Mouse (Mus musculus): ENCODE data around the gene Ano6. TPM values are rescaled to one million over a fixed set of nuclear protein-coding genes. Genes with fewer than 3 reads are reported as not detected.

The Ano6 gene
- polyA plus RNA-seq, 1 experiment from 2014 or later, result 52.3 TPM

DNA sequence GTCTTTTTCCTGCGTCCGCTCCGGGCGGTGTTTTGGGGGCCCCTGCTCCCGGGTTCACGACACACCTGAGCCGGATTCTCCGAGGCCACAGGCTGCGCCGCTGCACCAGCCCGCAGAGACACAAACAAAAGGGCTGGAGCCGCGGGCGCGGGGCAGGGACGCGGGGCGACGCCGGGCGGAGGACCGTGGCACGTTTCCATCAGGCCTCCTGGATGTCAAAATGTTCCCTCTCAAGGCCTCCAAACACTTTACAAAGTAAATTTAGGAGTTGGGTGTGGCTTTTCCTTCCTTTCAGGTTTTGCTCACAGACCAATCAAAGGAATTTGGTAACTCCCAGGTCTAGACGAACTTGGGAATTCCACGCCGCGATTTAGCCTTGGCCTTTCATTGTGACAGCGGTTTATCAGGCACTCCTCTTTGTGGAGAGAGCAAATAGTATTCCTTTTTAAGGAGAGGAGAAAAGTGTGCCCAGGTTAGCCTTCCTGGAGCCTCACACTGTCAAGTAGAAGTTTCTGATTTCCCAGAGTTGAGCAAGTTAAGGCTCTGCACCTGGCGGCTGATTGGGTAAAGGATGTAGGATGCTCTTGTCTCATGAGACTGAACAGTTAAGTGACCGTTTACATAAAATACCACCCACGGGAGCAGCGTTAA, 623 bp downstream of the Ano6 start:
- WGBS, result 2% methylated on average over 32 of the region's 32 CpGs
- H3K4me2 ChIP-seq, result peak overlapping the region; percentile 72
- no peaks in the 10 kb centered on the region for H3K27me3 ChIP-seq
- peak overlapping the region; percentile 81 for H3K4me3 ChIP-seq
- peak overlapping the region; percentile 96 for H3K9ac ChIP-seq
- ATAC-seq (ENCODE audit: insufficient number of reproducible peaks, insufficient read depth, low FRiP score, low TSS enrichment, low read depth), result 0 out of 2 replicates have a peak, but pooled peaks have one; percentile 16
- H3K36me3 ChIP-seq, result no peaks in the 10 kb centered on the region
- H3K27ac ChIP-seq, result peak overlapping the region; percentile 90
- H3K4me1 ChIP-seq, result peaks cover 40% of the 10 kb centered on the region
- 0 out of 2 replicates have a peak, but pooled peaks cover 3% of the 10 kb centered on the region for H3K9me3 ChIP-seq

DNA sequence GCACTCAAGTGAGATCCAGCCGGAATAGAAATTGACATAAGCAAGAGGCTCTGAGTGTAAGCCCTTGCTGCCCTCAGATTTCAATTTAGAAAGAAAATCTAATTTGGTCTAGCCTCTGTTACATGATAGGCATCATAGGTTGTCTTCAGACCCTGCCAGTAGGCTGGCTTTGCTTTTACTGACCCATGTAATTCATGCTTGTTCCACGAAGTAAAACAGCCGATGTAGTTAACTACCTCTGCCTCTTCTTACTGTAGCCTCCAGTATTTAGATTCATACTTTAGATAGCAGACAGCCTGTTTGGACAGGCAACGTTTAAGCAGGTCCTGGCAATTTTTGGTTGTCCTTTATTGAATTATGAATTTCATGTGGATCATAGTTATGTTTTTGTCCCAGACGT, 1.2 kb downstream of the Ano6 start:
- Histone ChIP-seq H3K36me3 (no peaks in the 10 kb centered on the region), H3K9me3 (0 out of 2 replicates have a peak, but pooled peaks cover 3% of the 10 kb centered on the region), H3K4me2 (peak overlapping the region; percentile 72), H3K27me3 (no peaks in the 10 kb centered on the region), H3K4me3 (peak overlapping the region; percentile 81), H3K9ac (peak overlapping the region; percentile 96), H3K27ac (no peak overlapping the region), H3K4me1 (peaks cover 40% of the 10 kb centered on the region)
- no peak for ATAC-seq (ENCODE audit: insufficient number of reproducible peaks, insufficient read depth, low FRiP score, low TSS enrichment, low read depth)
- WGBS, result 26% methylated on average over 5 of the region's 5 CpGs

DNA sequence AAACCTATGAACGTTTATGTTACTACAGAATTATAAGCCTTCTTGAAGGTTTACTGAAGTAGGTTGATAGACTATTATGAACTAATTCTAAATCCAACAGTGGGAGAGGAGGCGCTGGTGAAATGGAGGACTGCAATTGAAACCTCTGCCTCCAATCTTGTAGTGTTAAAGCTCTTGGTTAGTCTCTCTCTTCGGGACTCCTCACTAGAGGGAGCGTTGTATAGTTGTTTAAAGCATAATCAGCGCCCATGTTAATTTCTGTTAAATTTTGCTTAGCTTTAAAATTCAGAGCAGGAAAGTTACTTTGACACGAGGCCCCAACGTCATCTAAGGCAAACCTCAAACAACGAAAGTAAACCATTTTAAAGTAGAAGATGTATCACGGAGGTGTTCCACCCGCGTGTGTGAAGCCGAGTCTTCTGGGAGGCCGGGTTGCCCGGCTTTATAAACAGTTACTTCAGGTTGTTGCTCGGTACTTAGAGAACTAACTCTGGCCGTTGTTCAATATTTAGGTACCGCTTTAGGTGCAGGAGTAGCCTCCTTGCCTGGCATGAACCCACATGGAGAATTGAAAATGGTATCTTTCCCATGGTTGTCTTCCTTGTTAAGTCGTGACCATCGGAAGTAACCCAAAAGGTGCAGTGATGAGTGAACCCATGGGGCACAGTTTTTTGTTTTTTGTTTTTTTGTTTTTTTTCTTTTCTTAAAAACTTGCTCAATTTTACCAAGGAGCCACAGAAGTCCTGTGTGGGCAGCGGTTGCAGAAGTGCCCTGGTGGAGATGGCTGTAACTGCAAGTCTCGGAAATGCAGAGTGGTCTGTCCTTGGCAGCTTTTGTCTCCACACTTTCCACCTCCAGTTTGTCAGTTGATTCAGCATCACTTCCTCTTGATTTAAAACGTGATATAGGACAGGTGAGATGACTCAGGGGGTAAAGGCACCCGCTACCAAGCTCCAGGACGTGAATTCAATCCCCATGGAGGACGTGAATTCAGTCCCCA, 1.9 kb downstream of the Ano6 start:
- no peak for ATAC-seq (ENCODE audit: insufficient number of reproducible peaks, insufficient read depth, low FRiP score, low TSS enrichment, low read depth)
- WGBS, result 78% methylated on average over 25 of the region's 25 CpGs
- Histone ChIP-seq H3K4me1 (peaks cover 44% of the 10 kb centered on the region), H3K36me3 (no peaks in the 10 kb centered on the region), H3K27ac (no peak overlapping the region), H3K4me2 (peak overlapping the region; percentile 72), H3K9me3 (no peaks in the 10 kb centered on the region), H3K4me3 (peak overlapping the region; percentile 81), H3K9ac (no peak overlapping the region), H3K27me3 (no peaks in the 10 kb centered on the region)

DNA sequence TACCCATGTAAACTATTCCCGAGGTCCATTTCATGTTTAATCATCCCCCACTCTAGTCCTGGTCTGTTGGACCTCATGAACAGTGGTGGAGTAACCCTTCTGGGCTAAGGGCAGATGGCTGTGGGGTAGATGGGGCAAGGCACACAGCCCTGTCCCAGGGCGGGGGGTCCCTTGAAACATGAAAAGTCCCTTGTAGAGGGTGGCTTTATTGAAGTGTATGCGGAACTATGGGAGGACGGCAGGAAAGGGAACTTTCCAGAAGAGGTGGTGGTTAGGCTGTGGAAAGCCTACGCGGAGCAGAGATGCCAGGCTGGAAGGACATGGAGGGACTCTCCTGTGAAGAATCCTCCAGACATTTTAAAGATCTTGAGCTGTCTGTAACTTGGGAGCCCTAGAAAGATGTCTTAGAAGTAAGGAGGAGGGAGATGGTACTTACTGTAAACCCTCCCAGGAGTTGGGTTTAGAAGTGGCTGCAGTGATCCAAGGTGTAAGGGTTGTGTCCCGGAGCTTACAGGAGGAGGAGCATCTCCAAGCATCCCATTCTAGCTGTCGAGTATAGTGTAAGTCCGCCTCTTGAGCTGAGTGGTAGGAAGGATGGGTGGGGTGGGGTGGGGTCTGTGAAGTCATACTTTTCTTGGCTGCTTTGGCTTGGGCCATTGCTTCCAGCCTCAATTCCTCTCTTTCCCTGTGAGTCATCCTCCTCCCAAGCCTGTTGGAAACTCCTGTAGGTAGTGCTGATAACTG, 3.3 kb downstream of the Ano6 start:
- WGBS, result 92% methylated on average over 9 of the region's 9 CpGs
- Histone ChIP-seq H3K4me1 (peaks cover 51% of the 10 kb centered on the region), H3K9ac (no peak overlapping the region), H3K4me2 (no peak overlapping the region), H3K27me3 (no peaks in the 10 kb centered on the region), H3K36me3 (no peaks in the 10 kb centered on the region; the same call in 1 of the 2 replicates), H3K9me3 (no peaks in the 10 kb centered on the region), H3K27ac (no peak overlapping the region), H3K4me3 (no peak overlapping the region)
- no peak for ATAC-seq (ENCODE audit: insufficient number of reproducible peaks, insufficient read depth, low FRiP score, low TSS enrichment, low read depth)

DNA sequence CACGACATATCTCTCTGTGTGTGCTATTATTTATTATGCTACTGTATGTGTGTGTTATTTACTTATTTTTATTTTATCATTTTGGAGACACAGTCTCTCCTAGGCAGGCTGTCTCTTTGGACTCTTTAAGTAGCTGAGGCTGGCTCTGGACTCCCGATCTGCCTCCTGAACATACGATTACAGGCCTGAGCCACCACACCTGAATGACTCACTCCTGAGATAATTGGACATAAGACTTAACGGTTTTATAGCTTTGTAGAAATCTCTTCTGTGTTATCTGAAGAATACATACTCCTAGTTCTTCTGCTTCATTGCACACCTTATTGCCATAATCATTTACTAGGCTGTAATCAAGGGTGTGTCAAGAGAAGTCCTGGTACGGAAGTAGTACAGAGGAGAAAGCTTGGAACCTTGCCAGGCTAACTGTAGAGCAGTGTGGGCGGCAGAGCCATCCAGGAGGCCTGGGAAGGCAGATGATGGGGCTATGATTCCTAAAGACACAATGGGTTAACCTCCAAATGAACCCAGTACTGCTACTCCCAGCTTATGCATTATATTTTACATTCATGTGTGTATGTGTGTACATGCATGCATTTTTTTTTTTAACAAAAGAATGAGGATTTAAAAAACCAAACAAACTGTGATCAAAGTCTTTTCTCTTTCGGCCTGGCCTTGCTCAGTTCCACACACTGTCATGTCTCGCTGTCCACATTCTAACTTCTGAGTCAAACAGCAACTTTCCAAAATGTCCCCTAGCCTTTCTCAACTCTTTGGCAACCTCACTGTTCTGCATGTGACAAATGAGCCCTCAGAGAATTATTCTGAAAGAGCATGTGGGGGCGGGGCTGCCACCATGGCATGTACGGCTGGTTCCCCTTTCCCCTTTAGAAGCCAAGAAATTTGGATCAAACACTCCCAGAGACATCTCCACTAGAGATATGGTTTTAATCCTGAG, 4.2 kb downstream of the Ano6 start:
- no peak for ATAC-seq (ENCODE audit: insufficient number of reproducible peaks, insufficient read depth, low FRiP score, low TSS enrichment, low read depth)
- Histone ChIP-seq H3K27ac (no peak overlapping the region), H3K36me3 (no peaks in the 10 kb centered on the region; the same call in 1 of the 2 replicates), H3K4me1 (peaks cover 46% of the 10 kb centered on the region), H3K4me3 (no peak overlapping the region), H3K9ac (no peak overlapping the region), H3K27me3 (no peaks in the 10 kb centered on the region), H3K4me2 (no peak overlapping the region), H3K9me3 (no peaks in the 10 kb centered on the region)
- WGBS, result 69% methylated on average over 10 of the region's 10 CpGs

DNA sequence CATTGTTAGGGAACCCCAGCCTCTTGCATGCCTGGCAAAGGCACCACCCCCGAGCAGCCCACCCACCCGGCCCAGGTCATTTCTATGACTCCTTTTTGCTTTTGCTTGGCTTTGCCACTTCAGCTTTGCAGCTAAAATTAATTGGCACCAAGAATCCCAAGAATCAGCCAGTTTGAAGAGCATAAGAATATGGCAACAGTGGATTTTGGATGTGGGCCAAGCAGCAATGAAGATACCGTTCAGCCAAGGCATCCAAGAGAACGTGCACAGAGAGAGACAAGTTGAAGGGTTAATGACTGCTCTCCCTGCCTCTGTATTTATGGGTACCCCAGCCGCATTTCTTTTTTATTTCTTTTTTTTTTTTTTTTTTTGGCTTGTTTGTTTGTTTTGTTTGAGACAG, 5.4 kb downstream of the Ano6 start:
- no peaks in the 10 kb centered on the region for H3K9me3 ChIP-seq
- no peak overlapping the region for H3K4me3 ChIP-seq
- no peaks in the 10 kb centered on the region for H3K27me3 ChIP-seq
- no peak for ATAC-seq (ENCODE audit: insufficient number of reproducible peaks, insufficient read depth, low FRiP score, low TSS enrichment, low read depth)
- WGBS, result 75% methylated on average over 5 of the region's 5 CpGs
- peaks cover 45% of the 10 kb centered on the region for H3K4me1 ChIP-seq
- H3K36me3 ChIP-seq, result peaks cover 6% of the 10 kb centered on the region
- H3K9ac ChIP-seq, result no peak overlapping the region
- no peak overlapping the region for H3K4me2 ChIP-seq
- H3K27ac ChIP-seq, result no peak overlapping the region

DNA sequence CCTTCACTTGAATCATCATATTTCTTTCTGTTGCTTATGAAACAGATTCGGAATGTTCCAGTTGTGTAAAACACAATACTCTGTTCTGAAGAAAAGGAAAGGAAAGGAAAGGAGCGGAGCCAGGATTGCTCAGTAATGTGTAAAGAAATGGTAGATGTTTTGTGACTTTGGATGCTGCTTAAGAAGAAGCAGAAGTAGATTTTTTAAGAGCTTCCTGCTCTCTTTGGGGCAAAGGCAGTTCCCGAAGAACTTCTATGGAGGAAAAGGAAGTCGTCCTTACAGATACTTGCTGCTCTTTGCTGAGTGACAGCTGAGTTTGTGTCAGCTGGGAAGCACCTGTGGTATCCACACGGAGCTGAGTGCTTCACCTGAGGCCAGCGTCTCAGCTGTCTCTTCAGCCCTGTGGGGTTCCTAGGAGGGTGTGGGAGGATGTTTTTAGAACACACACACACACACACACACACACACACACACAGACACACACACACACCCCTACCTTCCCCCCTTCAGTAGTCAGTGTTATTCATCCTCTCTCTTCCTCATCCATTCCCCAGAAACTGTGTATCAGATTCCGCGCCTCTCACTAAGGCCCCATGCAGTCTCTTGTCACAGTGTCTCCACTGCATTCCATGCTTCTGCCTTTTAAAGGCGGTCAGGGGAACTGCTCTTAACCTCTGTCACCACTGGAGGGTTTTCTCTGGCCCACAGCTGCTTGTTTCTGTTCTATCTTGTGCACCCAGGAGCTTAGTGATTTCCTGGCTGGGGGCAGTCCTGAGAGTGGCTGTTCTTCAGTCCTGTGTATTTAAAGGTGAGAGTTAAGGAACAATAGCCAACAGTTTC, 6.7 kb downstream of the Ano6 start:
- WGBS, result 60% methylated on average over 9 of the region's 9 CpGs
- Histone ChIP-seq H3K27me3 (no peaks in the 10 kb centered on the region), H3K36me3 (peaks cover 10% of the 10 kb centered on the region), H3K4me1 (peaks cover 48% of the 10 kb centered on the region), H3K27ac (no peak overlapping the region), H3K9me3 (no peaks in the 10 kb centered on the region), H3K4me3 (no peak overlapping the region), H3K4me2 (no peak overlapping the region), H3K9ac (no peak overlapping the region)
- ATAC-seq (ENCODE audit: insufficient number of reproducible peaks, insufficient read depth, low FRiP score, low TSS enrichment, low read depth), result no peak

DNA sequence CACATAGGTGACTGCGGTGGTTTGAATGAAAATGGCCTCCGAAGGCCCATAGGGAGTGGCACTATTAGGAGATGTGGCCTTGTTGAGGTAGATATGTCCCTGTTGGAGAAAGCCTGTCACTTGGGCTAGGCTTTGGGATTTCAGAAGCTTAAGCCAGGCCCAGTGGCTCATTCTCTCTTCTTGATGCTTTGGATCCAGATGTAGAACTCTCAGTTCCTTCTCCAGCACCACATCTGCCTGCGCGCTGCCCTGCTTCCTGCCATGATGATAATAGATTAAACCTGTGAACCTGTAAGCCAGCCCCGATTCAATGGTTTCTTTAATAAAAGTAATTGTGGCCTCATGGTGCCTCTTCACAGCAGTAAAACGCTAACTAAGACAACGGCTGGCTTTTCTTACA, 7.6 kb downstream of the Ano6 start:
- Histone ChIP-seq H3K4me3 (no peak overlapping the region), H3K4me2 (no peak overlapping the region), H3K9ac (no peak overlapping the region), H3K27me3 (no peaks in the 10 kb centered on the region), H3K27ac (no peak overlapping the region), H3K9me3 (no peaks in the 10 kb centered on the region), H3K36me3 (peaks cover 10% of the 10 kb centered on the region), H3K4me1 (peaks cover 51% of the 10 kb centered on the region)
- ATAC-seq (ENCODE audit: insufficient number of reproducible peaks, insufficient read depth, low FRiP score, low TSS enrichment, low read depth), result no peak
- WGBS, result 87% methylated on average over 7 of the region's 7 CpGs

DNA sequence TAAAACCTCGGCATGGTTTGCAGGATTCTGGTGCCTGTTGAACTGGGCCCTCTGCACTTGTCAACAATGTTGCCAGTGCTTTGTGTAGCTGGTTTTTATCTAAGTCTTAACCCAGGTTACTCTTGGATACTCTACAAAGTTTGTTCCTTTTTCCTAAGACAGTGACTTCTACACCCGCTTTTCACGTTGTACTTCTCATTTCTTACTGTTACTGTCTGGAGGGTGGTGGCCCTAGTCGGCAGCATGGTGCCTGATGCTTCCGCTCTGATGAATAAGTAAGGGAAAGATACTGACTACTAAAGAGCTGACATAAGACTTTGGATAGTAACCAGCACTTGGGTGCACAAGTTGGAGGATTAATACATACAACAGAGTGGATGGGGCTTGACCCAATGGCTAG, 9.0 kb downstream of the Ano6 start:
- Histone ChIP-seq H3K4me1 (peaks cover 52% of the 10 kb centered on the region), H3K4me3 (no peak overlapping the region), H3K9ac (no peak overlapping the region), H3K9me3 (no peaks in the 10 kb centered on the region), H3K36me3 (peaks cover 10% of the 10 kb centered on the region), H3K27ac (no peak overlapping the region), H3K27me3 (no peaks in the 10 kb centered on the region), H3K4me2 (no peak overlapping the region)
- ATAC-seq (ENCODE audit: insufficient number of reproducible peaks, insufficient read depth, low FRiP score, low TSS enrichment, low read depth), result no peak
- 95% methylated on average over 5 of the region's 5 CpGs for WGBS

DNA sequence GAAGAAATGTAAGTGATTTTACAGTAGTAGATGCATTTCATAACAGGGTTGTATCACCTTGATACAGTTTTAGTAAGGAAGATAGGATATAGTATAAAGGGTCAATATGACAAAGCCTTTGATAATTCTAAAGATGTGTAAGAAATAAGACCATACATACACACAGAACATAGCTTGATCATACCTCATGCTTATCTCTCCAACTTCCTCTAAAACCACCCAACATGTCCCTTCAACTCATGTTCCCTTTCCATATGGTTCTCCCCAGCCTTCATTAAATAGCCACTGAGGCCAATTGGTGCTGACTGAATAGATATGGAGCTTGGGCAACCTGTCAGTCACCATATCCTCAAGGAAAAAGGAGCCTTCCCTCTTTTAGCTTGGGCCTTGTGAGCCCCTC, 9.4 kb downstream of the Ano6 start:
- Histone ChIP-seq H3K9me3 (no peaks in the 10 kb centered on the region), H3K27me3 (no peaks in the 10 kb centered on the region), H3K36me3 (peaks cover 10% of the 10 kb centered on the region), H3K27ac (no peak overlapping the region), H3K4me1 (peaks cover 52% of the 10 kb centered on the region), H3K9ac (no peak overlapping the region), H3K4me3 (no peak overlapping the region), H3K4me2 (no peak overlapping the region)
- ATAC-seq (ENCODE audit: insufficient number of reproducible peaks, insufficient read depth, low FRiP score, low TSS enrichment, low read depth), result no peak
